Mouse (Mus musculus): ENCODE measurements around the gene L3hypdh.

Gene L3hypdh

GRCm38 (mm10) chr12:72085329-72086165, at the start of gene L3hypdh, which contains the start of gene Jkamp:
L3hypdh (minus strand) TSS chr12:72085439.
Jkamp (plus strand) TSS chr12:72085589.
- DNase-seq (ENCODE audit: low read depth) = peak; percentile 100

- DNase-seq (ENCODE audit: low read depth) = no peak
These were observed 44.0 kb upstream of the L3hypdh start for GRCm38 (mm10) chr12:72129203-72129602.

DNA sequence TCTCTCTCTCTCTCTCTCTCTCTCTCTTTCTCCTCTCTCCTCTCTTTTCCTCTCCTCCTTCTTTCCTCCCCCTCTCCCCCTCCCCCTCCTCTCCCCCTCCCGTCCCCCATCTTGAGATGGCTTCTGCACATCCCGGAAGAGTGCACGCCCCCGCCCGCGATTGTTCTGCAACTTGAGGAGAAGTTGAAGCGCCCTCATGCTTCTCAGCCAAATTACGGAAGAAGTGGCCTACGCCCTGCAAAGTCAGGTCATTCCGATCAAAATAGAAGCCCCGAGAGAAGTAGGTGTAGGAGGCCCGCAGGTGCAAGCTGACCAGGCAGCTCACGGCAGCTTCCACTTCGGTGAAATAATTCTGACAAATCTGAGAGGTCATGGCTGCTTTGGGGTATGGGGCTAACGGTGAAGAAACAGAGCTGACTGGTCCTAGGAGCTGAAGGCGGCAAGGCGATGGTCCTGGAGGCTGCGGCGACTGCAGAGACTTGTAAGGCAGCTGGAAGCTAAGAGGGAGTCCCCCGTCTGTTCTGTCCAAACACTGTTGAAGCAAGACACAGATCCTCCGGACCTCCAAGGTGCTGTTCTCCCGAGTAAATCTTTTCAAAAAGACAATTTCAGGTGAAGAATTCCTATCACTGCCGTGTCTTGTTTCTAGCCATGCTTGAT, 30.6 kb upstream of the L3hypdh start:
- no peak for DNase-seq (ENCODE audit: low read depth)

DNA sequence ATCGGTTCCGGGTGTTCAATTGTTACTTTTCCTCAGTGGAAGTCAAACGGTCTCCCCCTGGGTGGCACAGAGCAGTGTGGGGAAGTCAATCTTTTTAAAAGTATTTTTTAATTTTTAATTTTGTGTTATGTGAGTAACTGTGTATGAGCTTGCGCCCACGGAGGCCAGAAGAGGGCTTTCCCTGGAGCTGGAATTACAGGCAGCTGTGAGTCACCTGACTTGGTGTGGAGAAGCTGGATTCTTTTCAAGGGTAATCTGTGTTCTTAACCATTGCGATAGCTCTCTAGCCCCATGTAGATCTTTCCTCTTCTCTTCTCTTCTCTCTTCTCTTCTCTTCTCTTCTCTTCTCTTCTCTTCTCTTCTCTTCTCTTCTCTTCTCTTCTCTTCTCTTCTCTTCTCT, 29.9 kb upstream of the L3hypdh start:
- DNase-seq (ENCODE audit: low read depth) = peak; percentile 61

DNA sequence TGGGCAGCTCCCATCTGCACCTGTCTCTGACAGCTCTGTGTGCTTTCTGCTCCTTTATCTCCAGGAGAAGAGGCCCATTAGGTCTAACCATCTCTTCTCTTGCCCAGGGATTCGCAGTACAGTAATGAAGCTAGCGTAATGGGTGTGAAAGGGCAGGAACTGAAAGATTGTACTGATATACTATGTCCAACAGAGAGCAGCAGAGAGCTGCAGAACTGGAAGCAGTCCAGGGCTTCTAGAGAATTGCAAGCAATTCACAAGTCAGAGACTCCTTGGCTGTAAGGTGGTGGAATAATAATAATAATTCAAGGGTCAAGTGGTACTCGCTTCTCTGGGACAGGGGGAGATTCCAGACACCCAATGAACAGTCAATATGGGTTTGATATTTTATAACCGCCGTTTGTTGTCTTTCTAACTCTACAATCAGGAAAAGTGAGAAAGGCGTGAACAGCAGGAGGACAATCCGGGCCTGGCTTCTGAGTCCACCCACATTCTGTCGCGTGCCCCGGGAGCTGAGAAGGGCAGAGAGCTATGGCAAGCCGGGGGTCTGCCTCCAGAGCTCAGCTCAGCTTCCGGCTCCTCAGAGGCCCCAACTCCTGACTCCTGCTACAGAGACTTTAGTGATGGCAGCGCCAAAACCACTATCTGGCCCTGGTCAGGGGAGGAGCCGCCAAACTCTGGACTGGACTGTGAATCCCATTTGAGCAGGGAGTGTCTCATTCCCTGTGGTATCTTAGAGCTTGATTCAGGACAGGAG, 19.5 kb upstream of the L3hypdh start:
- DNase-seq (ENCODE audit: low read depth) = peak; percentile 92

DNA sequence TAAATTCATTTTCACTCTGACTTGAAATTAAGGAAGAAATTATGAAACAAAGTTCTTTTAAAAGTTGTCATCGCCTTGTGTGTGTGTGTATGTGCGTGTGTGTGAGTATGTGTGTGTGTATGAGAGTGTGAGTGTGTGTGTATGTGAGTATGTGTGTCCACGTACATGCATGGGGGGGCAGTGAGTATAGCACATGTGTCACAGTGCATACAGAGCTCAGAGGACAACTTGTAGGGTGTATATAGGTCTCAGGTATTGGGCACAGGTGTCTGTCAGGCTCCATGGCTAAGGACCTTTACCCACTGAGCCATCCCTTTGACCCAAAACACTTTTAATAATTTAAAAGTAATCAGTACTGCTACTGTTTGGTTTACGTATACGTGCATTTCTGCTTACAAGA, 18.8 kb upstream of the L3hypdh start:
- DNase-seq (ENCODE audit: low read depth) = no peak

DNA sequence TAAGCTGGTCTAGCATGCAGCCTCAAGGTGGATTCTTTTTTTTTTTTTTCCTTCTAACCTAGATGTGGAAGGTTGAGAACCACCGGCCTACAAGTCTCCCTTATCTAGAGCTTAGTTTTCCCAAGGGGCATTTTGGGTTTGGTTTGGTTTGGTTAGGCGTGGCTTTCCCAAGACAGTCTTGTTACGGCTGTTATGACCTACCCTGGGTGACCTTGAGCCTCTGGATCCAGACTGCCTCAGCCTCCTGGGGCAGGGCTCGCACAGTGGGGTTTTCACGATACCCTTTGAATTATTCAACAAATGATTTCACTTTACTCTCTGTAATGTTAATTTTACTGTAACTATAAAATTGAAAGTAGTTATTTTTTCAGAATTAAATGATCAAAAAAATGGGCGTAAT, 17.5 kb upstream of the L3hypdh start:
- DNase-seq (ENCODE audit: low read depth) = no peak

- no peak for DNase-seq (ENCODE audit: low read depth)
These were observed 11.7 kb upstream of the L3hypdh start for GRCm38 (mm10) chr12:72096966-72097365.

GRCm38 (mm10) chr12:72089802-72090201, 4.6 kb upstream of the L3hypdh start:
- no peak for DNase-seq (ENCODE audit: low read depth)

GRCm38 (mm10) chr12:72086166-72086825, 1.1 kb upstream of the L3hypdh start:
- no peak for DNase-seq (ENCODE audit: low read depth)

DNA sequence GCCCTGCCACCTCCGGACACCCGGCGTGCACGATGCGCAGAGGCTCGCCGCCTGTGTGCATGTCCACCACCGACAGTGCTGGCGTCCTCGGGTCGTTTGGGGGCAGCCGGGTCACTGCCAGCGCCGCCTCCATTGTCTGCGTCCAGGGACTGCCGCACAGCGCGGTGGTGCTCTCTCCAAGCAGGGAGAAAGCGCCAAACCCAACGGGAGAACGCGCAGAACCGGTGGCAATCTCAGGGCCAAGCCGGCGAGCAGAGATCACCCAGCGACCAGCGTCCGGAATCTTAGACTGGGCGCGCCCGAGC, 263 bp downstream of the L3hypdh start:
- no peak for DNase-seq (ENCODE audit: low read depth)

DNA sequence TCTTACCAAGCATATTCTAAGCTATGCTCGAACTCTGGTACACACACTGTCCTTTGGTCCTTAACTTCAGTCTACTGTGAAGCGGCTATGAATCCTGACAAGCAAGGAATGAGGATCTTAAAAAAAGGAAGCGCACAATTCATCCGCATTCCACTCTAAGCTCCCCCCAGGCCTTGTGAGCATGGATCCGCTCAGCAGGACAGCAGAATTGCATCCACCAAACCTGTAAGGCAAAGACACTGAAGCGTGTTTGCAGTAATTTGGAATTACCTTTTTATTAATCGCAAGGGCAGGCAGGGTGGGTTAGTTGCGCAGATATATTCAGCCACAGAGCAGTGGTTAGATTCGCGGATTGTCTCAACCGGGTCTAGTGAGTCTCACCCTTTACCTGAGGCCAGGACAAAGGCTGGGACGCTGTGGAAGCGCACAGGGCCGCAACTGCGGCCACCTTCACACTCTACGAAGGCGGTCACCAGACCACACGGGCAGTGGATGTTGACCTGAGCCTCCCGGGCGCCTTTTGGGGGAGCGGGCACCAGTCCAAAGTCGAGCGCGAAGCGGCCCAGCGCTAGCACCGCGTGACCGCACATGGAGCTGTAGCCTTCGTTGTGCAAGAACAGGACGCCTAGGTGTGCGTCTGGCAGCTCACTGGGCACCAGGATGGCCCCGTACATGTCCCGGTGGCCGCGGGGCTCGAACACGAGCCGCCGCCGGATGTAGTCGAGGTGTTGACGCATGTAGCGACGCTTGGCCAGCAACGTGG, 797 bp downstream of the L3hypdh start:
- DNase-seq (ENCODE audit: low read depth) = peak; percentile 74

DNA sequence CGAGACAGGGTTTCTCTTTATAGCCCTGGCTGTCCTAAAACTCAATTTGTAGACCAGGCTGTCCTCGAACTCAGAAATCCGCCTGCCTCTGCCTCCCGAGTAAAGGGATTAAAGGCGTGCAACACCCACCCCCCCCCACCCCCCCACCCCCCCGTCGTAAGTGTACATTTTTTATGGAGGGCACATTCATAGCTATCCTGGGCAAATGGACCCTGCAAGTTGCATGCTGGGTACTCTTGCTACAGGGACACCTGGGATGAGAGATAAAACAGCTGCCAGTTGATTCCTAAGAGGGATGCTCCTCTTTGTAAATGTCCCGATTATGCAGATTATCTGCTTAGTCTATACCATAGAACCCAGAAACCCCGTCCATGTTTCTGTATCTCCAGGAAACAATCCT, 2.0 kb downstream of the L3hypdh start:
- DNase-seq (ENCODE audit: low read depth) = no peak

DNA sequence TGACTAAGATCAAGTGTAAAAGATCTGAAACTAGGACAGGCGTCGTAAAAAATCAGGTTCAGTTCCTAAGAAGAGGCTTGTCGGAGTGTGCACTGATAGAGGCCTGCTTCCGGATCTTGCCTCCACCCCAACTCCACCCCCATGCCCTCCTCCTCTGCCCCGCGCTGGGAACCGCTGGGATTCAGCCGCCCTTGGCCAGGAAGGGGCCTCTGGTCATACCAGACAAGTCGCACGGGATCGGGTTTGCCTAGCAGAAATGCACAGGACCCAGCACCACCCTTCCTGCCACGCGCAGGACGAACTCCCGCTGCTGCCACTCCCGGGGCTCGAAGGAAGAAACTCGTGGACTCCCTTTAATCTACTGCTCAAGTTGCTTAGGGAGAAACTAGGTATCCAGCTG, 2.9 kb downstream of the L3hypdh start:
- no peak for DNase-seq (ENCODE audit: low read depth)

DNA sequence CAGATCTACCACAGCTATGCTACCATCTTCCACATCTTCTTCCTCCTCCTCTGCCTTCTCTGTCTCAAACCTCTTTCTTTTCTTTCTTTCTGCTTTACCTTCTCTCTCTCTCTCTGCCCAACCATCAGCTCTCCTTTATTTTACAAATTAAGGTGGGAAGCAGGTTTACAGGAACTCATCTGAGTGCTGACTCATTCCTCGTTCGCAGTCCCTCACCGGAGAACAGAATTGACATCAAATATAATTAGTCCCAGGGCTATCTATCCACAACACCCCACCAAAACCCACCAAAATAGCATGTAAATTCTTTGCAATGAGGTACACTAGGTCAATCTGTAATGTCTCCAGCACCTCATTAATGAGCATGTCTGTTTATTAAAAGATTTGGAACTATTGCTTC, 3.3 kb downstream of the L3hypdh start:
- DNase-seq (ENCODE audit: low read depth) = no peak

- no peak for DNase-seq (ENCODE audit: low read depth)
These were observed 7.0 kb downstream of the L3hypdh start for GRCm38 (mm10) chr12:72078248-72078647.

DNA sequence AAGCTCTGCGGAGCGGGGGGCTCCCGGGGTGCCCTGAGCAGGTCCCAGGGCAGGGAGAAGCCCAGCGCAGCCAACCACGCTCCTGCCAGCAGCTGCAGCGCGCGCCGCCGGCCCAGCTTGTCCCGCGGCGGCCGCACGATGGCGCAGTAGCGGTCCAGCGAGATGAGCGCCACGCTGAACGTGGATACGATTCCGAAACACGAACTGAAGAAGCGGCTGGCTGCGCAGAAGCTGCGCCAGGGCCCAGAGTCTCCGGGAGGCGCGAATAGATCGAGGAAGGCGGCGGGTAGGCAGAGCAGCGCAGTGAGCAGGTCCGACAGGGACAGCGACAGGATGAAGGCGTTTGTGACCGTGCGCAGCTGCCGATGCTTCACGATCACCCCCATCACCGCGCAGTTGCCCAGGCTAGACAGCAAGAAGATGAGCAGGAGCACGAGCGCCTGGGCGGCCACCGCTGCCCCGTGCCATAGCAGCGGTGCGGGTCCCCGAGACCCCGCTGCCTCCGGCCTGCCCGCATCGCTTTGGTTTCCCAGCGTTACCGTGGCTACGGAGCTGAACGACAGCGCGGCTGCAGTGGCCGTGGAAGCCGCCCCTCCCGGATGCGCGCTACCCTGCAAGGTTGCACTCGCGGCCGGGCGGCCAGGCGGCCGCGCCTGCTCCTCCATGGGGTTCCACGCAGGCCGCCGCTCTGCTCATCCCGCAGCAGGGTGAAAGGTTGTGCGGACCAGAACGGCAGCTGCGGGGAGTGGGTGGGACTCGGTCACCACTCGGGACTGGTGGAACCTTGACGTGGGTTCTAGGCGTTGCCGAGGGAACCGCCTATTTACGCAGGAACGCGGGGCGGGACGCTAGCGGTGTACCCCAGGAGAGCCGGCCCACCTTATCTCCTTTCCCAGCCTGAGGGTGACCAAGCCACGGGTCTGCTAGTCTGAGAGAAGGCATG, 14.6 kb downstream of the L3hypdh start, which contains the start of gene Gpr135:
Gpr135 (minus strand) TSS at position 799 of the 943 bp plus-strand sequence.
- DNase-seq (ENCODE audit: low read depth) = peak; percentile 82

- no peak for DNase-seq (ENCODE audit: low read depth)
These were observed 15.5 kb downstream of the L3hypdh start for GRCm38 (mm10) chr12:72069626-72070326.

DNA sequence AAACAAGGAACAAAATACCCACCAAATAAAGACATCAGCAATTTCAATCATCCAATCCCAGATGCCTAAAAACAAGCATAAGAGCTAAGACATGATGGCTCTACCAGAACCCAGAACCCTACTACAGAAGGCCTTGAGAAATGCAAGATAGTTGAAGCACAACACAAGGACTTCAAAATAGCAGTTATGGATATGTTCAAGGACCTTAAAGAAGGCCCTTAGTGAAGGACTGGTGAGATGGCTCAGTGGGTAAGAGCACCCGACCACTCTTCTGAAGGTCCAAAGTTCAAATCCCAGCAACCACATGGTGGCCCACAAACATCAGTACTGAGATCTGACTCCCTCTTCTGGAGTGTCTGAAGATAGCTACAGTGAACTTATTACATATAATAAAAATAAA, 27.5 kb downstream of the L3hypdh start:
- no peak for DNase-seq (ENCODE audit: low read depth)

DNA sequence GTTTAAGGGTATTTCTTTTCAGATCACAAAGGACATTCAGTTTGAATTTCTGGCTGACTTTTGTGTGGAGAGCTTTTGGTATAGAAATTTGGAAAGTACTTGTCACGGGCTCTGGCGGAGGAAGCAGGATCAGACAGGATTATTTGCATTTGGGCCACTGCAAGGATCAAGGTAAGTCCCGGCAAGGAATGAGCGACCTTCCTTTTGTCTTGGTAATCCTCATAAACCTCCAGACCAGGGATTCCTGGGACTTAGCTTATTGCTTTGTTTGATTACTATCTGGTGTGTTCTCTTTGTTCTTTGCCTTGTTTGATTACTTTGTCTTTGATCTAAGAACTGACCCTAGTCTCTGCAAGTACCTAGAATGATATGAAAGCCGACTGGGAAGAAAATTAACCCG, 31.4 kb downstream of the L3hypdh start:
- DNase-seq (ENCODE audit: low read depth) = no peak

All from NIH3T3 (cell line).